Mouse (Mus musculus) kidney, postnatal 36 days (tissue): ENCODE results near the gene Copz1.
"Not testable (repeated sequence)": the region's sequence is repeated elsewhere in the genome, so short reads cannot be mapped to it uniquely, and the experiment has no call there.

Source experiments
- DNase-seq, 2 experiments: peaks; one replicate each; pipeline ENCODE4 v3.0.0; 2021 to 2022; ENCODE audit warnings: mixed read lengths in 2 of 2

The Copz1 gene

DNA sequence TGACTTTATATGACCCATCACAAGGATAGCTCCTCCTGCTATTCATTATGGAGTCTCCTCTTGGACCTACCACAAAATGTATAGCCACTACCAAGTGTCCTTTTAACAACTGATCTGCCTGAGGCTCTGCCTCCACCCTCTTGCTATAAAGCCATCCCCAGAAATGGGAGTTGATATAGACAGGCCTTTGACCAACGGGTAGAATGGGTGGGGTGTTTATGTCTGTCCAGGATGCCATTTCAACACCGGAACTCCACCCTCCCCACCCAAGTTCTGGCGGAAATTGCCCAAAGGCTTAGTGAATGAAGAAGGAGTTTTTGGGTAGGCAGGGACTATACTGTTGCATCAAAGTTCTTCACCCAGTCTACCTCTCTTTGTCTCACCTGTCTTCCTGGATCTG lies 19.9 kb upstream of the Copz1 start:
- no peak for DNase-seq

DNA sequence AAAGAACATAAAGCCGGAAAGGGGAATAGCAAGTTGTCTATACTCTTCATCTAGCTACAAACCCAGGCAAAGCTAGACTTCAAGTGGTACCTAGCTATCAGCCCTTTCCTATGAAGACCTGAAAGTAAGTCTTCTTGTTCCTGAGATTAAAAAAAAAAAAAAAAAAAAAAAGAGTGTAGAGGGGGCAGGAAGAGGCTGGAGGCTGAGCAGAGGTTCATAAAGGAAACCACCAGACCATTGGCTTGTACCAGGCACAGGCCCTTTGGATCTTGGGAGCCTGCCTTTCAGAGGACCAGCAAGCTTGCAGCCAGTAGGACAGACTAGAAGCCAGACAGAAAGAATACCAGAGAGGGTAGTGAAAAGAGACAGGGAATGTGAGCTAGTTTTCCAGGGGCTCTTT lies 19.2 kb upstream of the Copz1 start:
- no peak for DNase-seq

DNA sequence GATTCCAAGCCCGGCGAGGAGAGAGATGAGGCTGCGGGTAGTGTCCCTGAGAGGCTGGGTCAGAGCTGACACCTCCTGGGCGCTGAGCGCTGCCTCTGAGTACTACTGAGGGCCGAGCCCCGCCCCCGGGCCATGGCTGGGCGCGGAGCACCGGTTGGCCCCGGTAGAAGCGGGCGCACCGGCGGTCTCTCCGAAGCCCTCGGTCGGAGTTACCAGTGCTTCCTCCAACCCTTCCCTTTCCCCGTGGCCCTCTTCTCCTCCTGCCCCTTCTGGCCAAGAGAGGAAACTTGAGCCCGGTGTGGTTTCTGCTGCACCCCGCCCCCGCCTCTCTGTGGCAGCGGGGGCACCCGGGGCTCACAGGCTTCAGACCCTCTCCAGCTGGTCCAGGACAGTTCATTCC lies 17.3 kb upstream of the Copz1 start:
- DNase-seq: peak; percentile 47 to 73

DNA sequence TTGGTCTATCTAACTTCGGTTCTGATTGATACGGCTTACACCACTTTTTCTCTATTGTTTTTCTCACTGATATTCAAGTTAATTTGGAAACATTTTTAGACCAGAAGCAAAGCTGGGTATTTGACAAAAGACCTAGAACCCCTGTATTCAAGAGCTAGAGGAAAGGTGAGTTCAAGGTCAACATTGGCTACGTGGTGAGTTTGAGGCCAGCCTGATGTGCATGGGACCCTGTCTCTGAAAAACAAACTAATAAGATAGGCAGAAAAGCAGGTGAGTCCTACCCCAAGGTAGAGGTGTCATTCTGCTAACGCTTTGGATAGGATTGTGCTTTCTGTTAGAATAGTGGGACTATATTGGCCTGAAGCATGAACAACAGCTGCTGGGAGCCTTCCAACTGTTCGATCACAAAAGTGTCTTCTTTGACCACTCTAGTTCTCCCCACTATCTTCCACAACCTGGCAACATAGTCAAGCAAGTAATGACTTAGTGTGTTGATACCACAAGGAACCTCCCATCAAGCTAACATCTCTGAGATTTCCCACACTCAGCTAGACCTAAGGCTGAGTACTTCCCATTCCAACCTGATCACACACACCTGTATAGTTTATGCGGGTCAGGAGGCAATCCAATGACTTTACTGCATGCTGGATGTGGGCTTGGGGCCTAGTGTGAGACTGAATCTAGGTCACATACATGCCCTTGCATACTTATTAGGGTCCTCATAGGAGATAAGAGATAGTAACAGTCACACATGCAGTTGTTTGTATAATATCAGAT lies 16.1 kb upstream of the Copz1 start:
- no peak for DNase-seq

GRCm38 (mm10) chr15:103257790-103258728 lies 14.5 kb upstream of the Copz1 start, which contains the start of gene Nfe2:
Nfe2 (minus strand) TSS chr15:103258403.
- DNase-seq: peak; percentile 65 to 79

DNA sequence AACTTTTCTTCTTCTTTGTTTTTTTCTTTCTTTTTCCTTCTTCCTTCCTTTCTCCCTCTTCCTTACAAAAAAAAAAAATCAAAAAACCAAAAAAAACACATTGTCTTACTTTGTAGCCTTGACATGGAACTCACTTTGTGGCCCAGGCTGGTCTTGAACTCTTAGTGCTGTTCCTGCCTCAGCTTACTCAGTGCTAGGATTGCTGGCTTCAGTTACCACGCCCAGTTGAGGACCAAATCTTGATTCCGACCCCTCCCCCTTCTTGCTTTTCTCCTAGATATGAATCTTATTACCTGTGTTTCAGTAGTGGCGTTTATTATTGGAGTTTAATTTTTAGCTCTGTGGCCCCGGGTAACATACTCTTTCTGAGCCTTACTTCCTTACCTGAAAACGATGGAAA lies 13.4 kb upstream of the Copz1 start:
- no peak for DNase-seq

GRCm38 (mm10) chr15:103259989-103260388 lies 12.5 kb upstream of the Copz1 start:
- DNase-seq: peak; percentile 29 to 60

DNA sequence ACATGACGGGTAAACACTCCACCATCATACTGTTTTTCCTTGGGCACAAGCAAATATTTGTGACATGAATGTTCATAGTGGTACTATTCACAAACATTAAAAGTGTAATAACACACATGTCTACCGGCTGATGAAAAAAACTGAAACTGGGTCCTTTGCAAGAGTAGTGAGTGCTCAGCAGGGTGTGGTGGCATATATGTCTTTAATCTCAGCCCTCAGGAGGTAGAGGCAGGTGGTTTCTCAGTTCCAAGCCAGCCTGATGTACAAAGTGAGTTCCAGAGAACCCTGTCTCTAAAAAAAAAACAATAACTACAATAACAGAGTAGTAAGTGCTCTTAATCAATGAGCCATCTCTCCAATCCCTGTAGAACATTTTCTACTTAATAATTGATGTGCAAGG lies 7.7 kb upstream of the Copz1 start:
- no peak for DNase-seq

GRCm38 (mm10) chr15:103268903-103269302 lies 3.6 kb upstream of the Copz1 start:
- DNase-seq: no peak

DNA sequence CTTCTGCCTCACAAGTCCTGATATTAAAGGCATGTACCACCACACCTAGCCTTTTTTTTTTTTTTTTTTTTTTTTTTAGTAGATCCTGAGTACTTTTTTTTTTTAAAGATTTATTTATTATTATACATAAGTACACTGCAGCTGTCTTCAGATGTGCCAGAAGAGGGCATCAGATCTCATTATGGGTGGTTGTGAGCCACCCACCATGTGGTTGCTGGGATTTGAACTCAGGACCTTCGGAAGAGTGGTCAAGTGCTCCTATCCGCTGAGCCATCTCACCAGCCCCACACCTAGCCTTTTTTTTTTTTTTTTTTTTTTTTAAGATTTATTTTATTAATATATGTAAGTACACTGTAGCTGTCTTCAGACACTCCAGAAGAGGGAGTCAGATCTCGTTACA lies 3.4 kb downstream of the Copz1 start:
- not testable (repeated sequence) for DNase-seq

GRCm38 (mm10) chr15:103277949-103278348 lies 5.4 kb downstream of the Copz1 start:
- DNase-seq: no peak

GRCm38 (mm10) chr15:103279750-103280149 lies 7.2 kb downstream of the Copz1 start:
- DNase-seq: peak; percentile 30 to 75

DNA sequence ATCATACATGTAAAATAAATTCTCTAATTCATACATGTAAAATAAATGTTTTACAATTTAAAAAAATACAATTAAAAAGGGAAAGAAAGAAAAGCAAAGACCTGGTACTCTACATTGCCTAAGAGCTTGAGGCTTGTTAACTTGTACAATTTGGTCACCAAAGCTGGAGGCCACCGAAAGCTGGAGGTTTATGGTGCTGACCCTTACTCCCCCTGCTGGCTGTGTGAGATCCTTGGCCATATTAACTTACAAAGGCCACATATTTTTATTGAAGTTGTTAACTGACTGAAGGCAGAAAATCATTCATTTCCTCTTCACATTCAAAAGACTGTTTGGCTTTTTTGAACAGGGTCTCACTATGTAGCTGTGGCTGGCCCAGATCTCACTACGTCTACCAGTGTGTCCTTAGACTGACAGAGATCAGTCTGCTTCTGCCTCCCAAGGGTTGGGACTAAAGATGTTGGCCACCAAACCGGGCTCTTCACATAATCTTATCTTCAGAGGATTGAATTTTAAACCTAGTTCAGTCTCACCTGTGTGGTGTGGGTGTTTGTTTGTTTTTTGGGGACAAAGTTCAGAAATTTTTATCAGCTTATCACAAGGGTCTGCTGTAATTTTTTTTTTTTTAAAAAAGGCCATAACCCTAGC lies 8.4 kb downstream of the Copz1 start:
- peak; percentile 44 to 58 for DNase-seq

GRCm38 (mm10) chr15:103281465-103282205 lies 9.1 kb downstream of the Copz1 start:
- DNase-seq: no peak

DNA sequence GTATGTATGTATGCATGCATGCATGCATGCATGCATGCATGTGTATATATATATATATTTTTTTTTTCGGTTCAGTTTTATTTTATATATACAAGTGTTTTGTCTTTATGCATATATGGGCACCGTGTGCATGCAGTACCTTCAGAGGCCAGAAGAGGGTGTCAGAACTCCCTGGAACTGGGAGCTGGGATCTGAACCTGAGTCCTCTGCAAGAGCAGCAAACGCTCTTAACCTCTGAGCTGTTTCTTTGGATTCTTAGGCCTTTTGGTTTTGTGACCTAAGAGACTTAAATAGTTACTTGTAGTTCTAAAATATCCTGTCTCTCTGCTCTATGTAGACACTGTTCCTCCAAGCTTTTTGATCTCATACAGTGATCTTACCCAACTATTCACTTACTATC lies 11.6 kb downstream of the Copz1 start:
- DNase-seq: peak; percentile 59 to 81

- peak in 1 of 2 experiments; percentile 55 for DNase-seq
These were observed 12.1 kb downstream of the Copz1 start for GRCm38 (mm10) chr15:103284647-103285046.

GRCm38 (mm10) chr15:103285778-103286417 lies 13.4 kb downstream of the Copz1 start:
- DNase-seq: peak; percentile 59 to 71

DNA sequence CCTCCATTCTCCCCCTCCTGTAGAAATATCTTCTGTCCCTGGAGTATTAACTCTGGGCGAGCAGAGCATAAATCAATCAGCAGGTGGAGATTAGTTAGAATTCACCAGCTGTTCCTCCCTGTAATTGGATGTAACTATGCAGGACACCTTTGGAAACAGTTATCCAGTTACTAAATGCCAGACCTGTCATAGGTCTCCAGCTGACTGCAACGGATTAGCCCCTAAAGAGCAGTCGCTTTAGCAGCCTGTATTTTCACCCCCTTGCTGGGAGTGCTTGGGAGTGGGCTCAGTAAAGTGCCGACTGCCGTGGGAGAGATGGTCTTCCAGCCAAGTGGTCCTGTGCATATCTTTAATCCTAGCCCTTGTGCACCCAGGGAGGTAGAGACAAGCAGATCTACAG lies 17.1 kb downstream of the Copz1 start:
- no peak for DNase-seq

- DNase-seq: peak in 1 of 2 experiments; percentile 28
These were observed 17.9 kb downstream of the Copz1 start for GRCm38 (mm10) chr15:103290417-103290816.

GRCm38 (mm10) chr15:103290843-103291242 lies 18.3 kb downstream of the Copz1 start:
- DNase-seq: no peak

- DNase-seq: no peak
These were observed 20.3 kb downstream of the Copz1 start for GRCm38 (mm10) chr15:103292673-103293345.
